Mouse (Mus musculus) adrenal gland, adult 2 months (tissue): ENCODE data around the gene Olfr1199. TPM values are rescaled to one million over a fixed set of nuclear protein-coding genes. Genes with fewer than 3 reads are reported as not detected.

ENCODE experiments used
- DNase-seq: peaks from one replicate; pipeline ENCODE4 v3.0.0; 2021
- long read RNA-seq: library from polyadenylated mRNA; stranded (forward); transcript quantifications from one replicate; pipeline ENCODE4 v2.0.0, GENCODE M21; 2021
- polyA plus RNA-seq: library from polyadenylated mRNA; depleted of rRNA; stranded (reverse); fragments of >200 nt; gene quantifications from 2 replicates; pipeline ENCODE4 v1.2.3, GENCODE M21; 2012; rRNA removed
- total RNA-seq, 2 experiments: library from RNA; stranded (reverse); gene quantifications; 2 replicates each; pipeline ENCODE4 v1.2.3; 2021

Gene Olfr1199
- total RNA-seq = not detected
- polyA plus RNA-seq = not detected in 2 replicates
- long read RNA-seq = 0 reads

DNA sequence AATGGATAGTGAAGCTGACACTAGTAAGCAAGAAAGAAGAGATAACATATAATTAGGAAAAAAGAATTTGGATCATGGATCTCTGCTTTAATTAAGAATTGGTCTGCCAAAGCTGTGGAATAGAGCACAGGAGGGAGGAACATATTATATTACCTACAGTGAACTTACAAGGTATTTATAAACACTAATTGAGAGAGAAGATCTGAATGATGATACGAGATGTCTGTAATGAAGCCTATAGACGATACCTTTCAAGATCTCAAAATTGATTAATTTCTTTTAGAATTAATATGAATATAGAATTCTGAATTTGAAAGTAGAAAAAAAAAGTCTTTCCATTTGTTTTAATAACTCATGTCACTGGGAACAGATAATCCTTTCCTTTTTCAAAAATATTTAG is at the start of gene Olfr1199:
Gene Olfr1199 (minus strand): TSS at position 101 of the 400 bp plus-strand sequence.
- no peak for DNase-seq

DNA sequence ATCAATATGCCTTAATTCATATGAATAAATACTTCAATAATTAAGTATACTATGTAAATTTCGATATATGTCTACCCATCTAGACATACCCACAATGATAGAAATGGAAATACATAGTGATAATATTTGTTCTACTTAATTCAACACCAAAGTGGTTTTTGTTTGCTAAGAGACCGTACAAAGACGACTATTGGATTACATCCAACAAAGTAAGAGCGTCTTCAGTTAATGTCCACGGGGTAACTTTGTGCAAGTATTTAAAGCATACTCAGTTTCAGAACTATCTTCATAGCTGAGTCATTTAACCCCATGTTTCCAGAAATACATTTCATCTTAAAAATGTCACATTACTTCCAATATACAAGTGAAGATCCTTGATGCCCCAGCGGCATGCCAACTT is 32.5 kb upstream of the Olfr1199 start, which contains the start of gene Olfr1201:
Gene Olfr1201 (plus strand): TSS at position 301 of the 400 bp plus-strand sequence.
- no peak for DNase-seq

DNA sequence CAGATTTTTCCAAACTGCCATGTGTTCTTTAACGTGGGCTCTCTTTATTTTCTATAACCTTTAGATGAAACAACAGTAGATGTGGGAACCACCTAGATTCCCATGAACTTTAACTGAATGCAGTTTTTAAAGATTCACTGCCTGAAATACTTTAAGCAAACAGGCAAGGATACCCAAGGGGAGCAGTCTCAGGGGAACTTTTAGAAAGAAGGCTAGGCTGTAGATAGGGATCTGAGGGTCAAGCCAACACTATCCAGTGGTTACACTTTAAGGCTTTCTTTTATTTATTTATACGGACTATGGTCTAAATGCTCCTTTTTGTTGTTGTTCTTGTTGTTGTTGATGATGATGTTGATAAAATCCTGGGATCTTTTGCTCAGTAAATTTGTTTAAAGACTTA is 10.1 kb upstream of the Olfr1199 start, which contains the start of gene Olfr1200:
Gene Olfr1200 (minus strand): TSS at position 101 of the 400 bp plus-strand sequence.
- no peak for DNase-seq

- no peak for DNase-seq
Measured at GRCm38 (mm10) chr2:88751270-88751669, 9.0 kb downstream of the Olfr1199 start, which contains the start of gene Olfr1198. Gene Olfr1198 (minus strand): TSS chr2:88751370.

GRCm38 (mm10) chr2:88743379-88743778 is 16.9 kb downstream of the Olfr1199 start:
- DNase-seq = no peak

DNA sequence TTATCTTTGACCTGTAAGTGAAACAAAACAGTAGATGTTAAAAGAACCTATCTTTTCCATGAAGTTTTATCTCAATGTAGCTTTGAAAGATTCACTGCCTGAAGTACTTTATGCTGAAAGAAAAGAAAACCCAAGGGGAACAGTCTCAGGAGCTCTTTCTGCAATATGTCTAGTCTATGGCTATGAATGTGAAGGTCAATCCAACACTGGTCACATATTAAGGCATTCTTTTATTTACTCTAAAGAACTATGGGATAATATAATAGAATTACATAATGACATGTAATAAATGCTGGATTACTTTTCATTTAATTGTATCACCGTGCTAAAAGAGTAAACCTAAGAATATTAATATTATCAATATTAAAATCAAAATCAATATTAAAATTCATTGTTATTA is 28.0 kb downstream of the Olfr1199 start, which contains the start of gene Olfr1197:
Gene Olfr1197 (minus strand): TSS at position 101 of the 400 bp plus-strand sequence.
- no peak for DNase-seq

- no peak for DNase-seq
Measured at GRCm38 (mm10) chr2:88704497-88704896, 55.8 kb downstream of the Olfr1199 start, which contains the start of gene Olfr1196. Gene Olfr1196 (minus strand): TSS chr2:88704597.

Other genes with a start within 250 kb of the Olfr1199 start
- gene Olfr1186, start 241.9 kb downstream of the Olfr1199 start, total RNA-seq = not detected
- not detected in 2 replicates for gene Olfr1186, start 241.9 kb downstream of the Olfr1199 start, polyA plus RNA-seq
- not detected for gene Olfr1188, start 203.5 kb downstream of the Olfr1199 start, total RNA-seq
- gene Olfr1188, start 203.5 kb downstream of the Olfr1199 start, polyA plus RNA-seq = not detected in 2 replicates
- gene Olfr1189, start 174.0 kb downstream of the Olfr1199 start, total RNA-seq = not detected
- gene Olfr1189, start 174.0 kb downstream of the Olfr1199 start, polyA plus RNA-seq = not detected in 2 replicates
- gene Olfr1191-ps1, start 119.9 kb downstream of the Olfr1199 start, total RNA-seq = under 1 TPM in 1 of 2 experiments, not detected in 1; 0.06 TPM
- gene Olfr1191-ps1, start 119.9 kb downstream of the Olfr1199 start, polyA plus RNA-seq = not detected in 2 replicates
- gene Olfr1192-ps1, start 112.0 kb downstream of the Olfr1199 start, total RNA-seq = not detected
- not detected in 2 replicates for gene Olfr1192-ps1, start 112.0 kb downstream of the Olfr1199 start, polyA plus RNA-seq
- gene Olfr1193, start 84.8 kb downstream of the Olfr1199 start, total RNA-seq = not detected
- gene Olfr1193, start 84.8 kb downstream of the Olfr1199 start, polyA plus RNA-seq = not detected in 2 replicates
- gene Olfr1195, start 71.3 kb downstream of the Olfr1199 start, total RNA-seq = not detected
- not detected in 2 replicates for gene Olfr1195, start 71.3 kb downstream of the Olfr1199 start, polyA plus RNA-seq
- gene Olfr1196, start 55.9 kb downstream of the Olfr1199 start, total RNA-seq = not detected
- gene Olfr1196, start 55.9 kb downstream of the Olfr1199 start, polyA plus RNA-seq = not detected in 2 replicates
- not detected for gene Olfr1197, start 28.1 kb downstream of the Olfr1199 start, total RNA-seq
- not detected in 2 replicates for gene Olfr1197, start 28.1 kb downstream of the Olfr1199 start, polyA plus RNA-seq
- not detected for gene Olfr1198, start 9.1 kb downstream of the Olfr1199 start, total RNA-seq
- not detected in 2 replicates for gene Olfr1198, start 9.1 kb downstream of the Olfr1199 start, polyA plus RNA-seq
- not detected for gene Olfr1200, start 10.0 kb upstream of the Olfr1199 start, total RNA-seq
- not detected in 2 replicates for gene Olfr1200, start 10.0 kb upstream of the Olfr1199 start, polyA plus RNA-seq
- not detected for gene Olfr1201, start 32.6 kb upstream of the Olfr1199 start, total RNA-seq
- not detected in 2 replicates for gene Olfr1201, start 32.6 kb upstream of the Olfr1199 start, polyA plus RNA-seq
- gene Olfr1202, start 54.0 kb upstream of the Olfr1199 start, total RNA-seq = not detected
- not detected in 2 replicates for gene Olfr1202, start 54.0 kb upstream of the Olfr1199 start, polyA plus RNA-seq
- gene Olfr1205, start 69.3 kb upstream of the Olfr1199 start, total RNA-seq = not detected
- gene Olfr1205, start 69.3 kb upstream of the Olfr1199 start, polyA plus RNA-seq = not detected in 2 replicates
- not detected for gene Olfr1204, start 88.8 kb upstream of the Olfr1199 start, total RNA-seq
- gene Olfr1204, start 88.8 kb upstream of the Olfr1199 start, polyA plus RNA-seq = not detected in 2 replicates
- not detected for gene Olfr1206, start 102.8 kb upstream of the Olfr1199 start, total RNA-seq
- gene Olfr1206, start 102.8 kb upstream of the Olfr1199 start, polyA plus RNA-seq = not detected in 2 replicates
- gene Olfr1208, start 141.8 kb upstream of the Olfr1199 start, total RNA-seq = not detected
- gene Olfr1208, start 141.8 kb upstream of the Olfr1199 start, polyA plus RNA-seq = not detected in 2 replicates
- gene Olfr1209, start 154.7 kb upstream of the Olfr1199 start, total RNA-seq = not detected
- gene Olfr1209, start 154.7 kb upstream of the Olfr1199 start, polyA plus RNA-seq = not detected in 2 replicates
- not detected for gene Olfr1211, start 177.6 kb upstream of the Olfr1199 start, total RNA-seq
- not detected in 2 replicates for gene Olfr1211, start 177.6 kb upstream of the Olfr1199 start, polyA plus RNA-seq
- gene Olfr1212, start 193.5 kb upstream of the Olfr1199 start, total RNA-seq = not detected
- gene Olfr1212, start 193.5 kb upstream of the Olfr1199 start, polyA plus RNA-seq = not detected in 2 replicates
- gene Gm13762, start 219.8 kb upstream of the Olfr1199 start, total RNA-seq = not detected
- gene Gm13762, start 219.8 kb upstream of the Olfr1199 start, polyA plus RNA-seq = not detected in 2 replicates
- gene Olfr1214, start 232.2 kb upstream of the Olfr1199 start, total RNA-seq = not detected
- not detected in 2 replicates for gene Olfr1214, start 232.2 kb upstream of the Olfr1199 start, polyA plus RNA-seq
- not detected for gene Olfr1215, start 246.5 kb upstream of the Olfr1199 start, total RNA-seq
- gene Olfr1215, start 246.5 kb upstream of the Olfr1199 start, polyA plus RNA-seq = not detected in 2 replicates